Mouse (Mus musculus): ENCODE data around the gene Dnah11.

DNA sequence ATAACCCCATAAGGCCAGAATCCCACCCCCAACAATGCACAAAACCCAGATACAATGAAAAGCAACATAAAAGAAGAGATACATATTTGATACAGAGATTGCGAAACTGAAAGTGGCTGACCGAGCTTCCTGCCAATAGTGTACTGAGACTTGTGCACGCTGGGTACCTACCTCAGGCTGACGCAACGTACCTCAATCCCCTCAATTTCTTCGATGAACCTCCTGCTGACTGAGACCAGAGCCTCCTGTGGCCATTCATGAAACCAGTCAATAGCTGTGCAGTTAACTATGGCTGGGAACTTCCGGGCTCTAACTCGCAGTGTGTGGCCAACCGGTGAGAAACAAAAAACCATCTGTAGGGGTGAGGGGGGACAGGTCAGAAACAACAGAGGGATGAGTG lies 203.9 kb downstream of the Dnah11 start:
- TF ChIP-seq CTCF (conservative IDR thresholded peaks at IDR 0.05; ENCODE audit: low read length) (no peak), NANOG (IDR thresholded peaks at IDR 0.05; ENCODE audit: borderline replicate concordance, low read length) (no peak)

Data from E14TG2a.4 (cell line).